Mouse (Mus musculus) embryonic facial prominence, embryonic 11.5 days (tissue): Measurements from ENCODE around the gene Tmtc2. TPM values are rescaled to one million over a fixed set of nuclear protein-coding genes. Genes with fewer than 3 reads are reported as not detected.

ENCODE experiments used
- ATAC-seq: fragments of 200-750 bp; cut with Nextera tagmentation; replicated peaks from 2 replicates; pipeline ENCODE4 v1.8.0; 2017; ENCODE audit warnings: low read depth; ENCODE audit not compliant: insufficient number of reproducible peaks, low FRiP score, low TSS enrichment
- DNase-seq: peaks from one replicate; pipeline ENCODE4 v3.0.0-alpha.2; 2015; ENCODE audit warnings: low spot score
- H3K27ac ChIP-seq: fragments of 300-500 bp; sonication (generic); replicated peaks from 2 replicates; pipeline ENCODE4 v1.5.1; 2014; ENCODE audit warnings: mild to moderate bottlenecking, low read depth, low read length, control low read depth
- H3K27me3 ChIP-seq: fragments of 300-500 bp; sonication (generic); 2 replicates; pipeline ENCODE4 v1.6.1; 2014; ENCODE audit warnings: mild to moderate bottlenecking, low read length, moderate library complexity, mixed read lengths; ENCODE audit not compliant: control insufficient read depth, insufficient read depth
- H3K36me3 ChIP-seq: fragments of 300-500 bp; sonication (generic); replicated peaks from 2 replicates; pipeline ENCODE4 v1.6.1; 2014; ENCODE audit warnings: low read depth, mild to moderate bottlenecking, low read length, moderate library complexity, mixed read lengths; ENCODE audit not compliant: control insufficient read depth, insufficient read depth
- H3K4me1 ChIP-seq: fragments of 300-500 bp; sonication (generic); 2 replicates; pipeline ENCODE4 v1.6.1; 2014; ENCODE audit warnings: low read length, mixed read lengths; ENCODE audit not compliant: control insufficient read depth, insufficient read depth
- H3K4me2 ChIP-seq: fragments of 300-500 bp; sonication (generic); 2 replicates; pipeline ENCODE4 v1.6.1; 2014; ENCODE audit warnings: low read depth, mild to moderate bottlenecking, control low read depth, low read length, moderate library complexity
- H3K4me3 ChIP-seq: fragments of 300-500 bp; sonication (generic); 2 replicates; pipeline ENCODE4 v1.5.1; 2014; ENCODE audit warnings: low read depth, low read length, control low read depth
- H3K9ac ChIP-seq: fragments of 300-500 bp; sonication (generic); replicated peaks from 2 replicates; pipeline ENCODE4 v1.6.1; 2014; ENCODE audit warnings: mild to moderate bottlenecking, control low read depth, low read length
- H3K9me3 ChIP-seq: fragments of 300-500 bp; sonication (generic); replicated peaks from 2 replicates; pipeline ENCODE4 v1.6.1; 2016; ENCODE audit warnings: mild to moderate bottlenecking, low read length, inconsistent platforms, mixed read lengths; ENCODE audit not compliant: control insufficient read depth
- WGBS: fragments of 180-500 bp; shearing (Covaris S2); extraction: QIAGEN DNeasy Blood & Tissue Kit; methylation state at CpG from one replicate; pipeline ENCODE4 v1.1.7; 2014; 5-methylcytosine and 5-hydroxymethylcytosine counted together
- polyA plus RNA-seq: library from polyadenylated mRNA; unstranded; fragments of >200 nt; fragmentation: Nextera tagmentation; extraction: Ambion mirVana; gene quantifications from 2 replicates; pipeline ENCODE4 v1.2.1, GENCODE M21; 2014

Tmtc2 gene
- polyA plus RNA-seq, 1 experiment from 2014 or later, result 7.8 TPM

DNA sequence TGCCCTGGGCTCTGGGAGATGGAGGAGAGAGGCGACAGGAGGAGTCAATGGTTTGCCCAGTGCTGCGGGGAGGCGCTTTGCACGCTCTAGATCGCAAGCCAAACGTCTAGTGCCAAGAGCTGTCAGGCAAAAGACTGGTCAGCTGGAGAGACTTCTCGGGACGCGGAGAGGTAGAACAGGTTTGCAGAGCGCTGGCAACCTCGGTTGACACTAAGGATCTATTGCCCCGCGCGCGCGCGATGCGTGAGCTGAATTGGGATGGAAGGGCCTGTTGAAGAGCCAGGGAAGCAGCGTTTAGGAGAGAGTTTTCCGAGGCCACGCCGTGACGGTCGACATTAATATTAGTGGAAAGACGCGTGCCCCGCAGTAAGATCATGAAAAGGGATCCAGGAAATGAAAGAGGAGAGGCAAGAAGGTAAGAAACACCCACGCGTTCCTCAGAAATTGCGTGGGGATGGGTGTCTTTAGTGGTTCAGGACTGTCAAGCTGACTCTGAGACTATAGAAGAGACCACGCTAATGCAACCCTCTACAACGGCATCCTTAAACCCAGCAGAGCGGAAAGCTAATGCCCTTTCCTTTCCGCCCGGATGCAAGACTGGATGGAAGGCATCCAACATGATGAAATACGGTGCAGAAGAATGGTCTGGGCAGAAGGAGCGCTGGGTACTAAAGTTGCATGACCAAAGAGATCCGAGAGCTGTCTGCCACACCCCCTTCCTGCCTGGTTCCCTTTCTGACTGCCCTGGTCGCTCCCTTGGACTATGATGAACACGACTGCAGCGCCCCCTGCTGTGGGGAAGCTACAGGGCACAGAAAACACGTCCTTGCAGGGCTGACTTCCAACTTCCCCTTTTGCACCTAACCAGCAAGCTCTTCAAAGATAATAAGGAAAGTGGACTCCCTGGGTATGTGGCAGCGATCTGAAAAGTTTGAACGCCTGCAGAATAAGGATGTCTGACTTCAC lies 727 bp upstream of the Tmtc2 start:
- Histone ChIP-seq H3K27me3 (no peaks in the 10 kb centered on the region), H3K9ac (peak overlapping the region; percentile 39; the same call in 1 of the 2 replicates), H3K36me3 (no peaks in the 10 kb centered on the region), H3K4me3 (peak overlapping the region; percentile 73), H3K9me3 (no peaks in the 10 kb centered on the region), H3K4me2 (peak overlapping the region; percentile 77), H3K4me1 (no peaks in the 10 kb centered on the region), H3K27ac (no peak overlapping the region)
- peak; percentile 80 for ATAC-seq
- under 1% methylated on average over 44 of the region's 44 CpGs for WGBS
- peak; percentile 94 for DNase-seq

GRCm38 (mm10) chr10:105573306-105573907 lies 844 bp downstream of the Tmtc2 start:
- WGBS, result under 1% methylated on average over 37 of the region's 37 CpGs
- peak; percentile 55 for DNase-seq
- H3K4me1 ChIP-seq, result no peaks in the 10 kb centered on the region
- no peaks in the 10 kb centered on the region for H3K36me3 ChIP-seq
- no peaks in the 10 kb centered on the region for H3K9me3 ChIP-seq
- H3K9ac ChIP-seq, result peak overlapping the region; percentile 70
- H3K4me2 ChIP-seq, result peak overlapping the region; percentile 77
- no peaks in the 10 kb centered on the region for H3K27me3 ChIP-seq
- H3K27ac ChIP-seq, result peak overlapping the region; percentile 75
- ATAC-seq, result peak; percentile 4; the same call in 1 of the 2 replicates
- H3K4me3 ChIP-seq, result peak overlapping the region; percentile 73

GRCm38 (mm10) chr10:105572829-105573228 lies 1.4 kb downstream of the Tmtc2 start:
- Histone ChIP-seq H3K9me3 (no peaks in the 10 kb centered on the region), H3K4me2 (peak overlapping the region; percentile 77), H3K36me3 (no peaks in the 10 kb centered on the region), H3K4me3 (peak overlapping the region; percentile 73), H3K27ac (no peak overlapping the region), H3K27me3 (no peaks in the 10 kb centered on the region), H3K9ac (peak overlapping the region; percentile 14), H3K4me1 (no peaks in the 10 kb centered on the region)
- no peak for DNase-seq
- no peak for ATAC-seq
- 5% methylated on average over 16 of the region's 16 CpGs for WGBS

DNA sequence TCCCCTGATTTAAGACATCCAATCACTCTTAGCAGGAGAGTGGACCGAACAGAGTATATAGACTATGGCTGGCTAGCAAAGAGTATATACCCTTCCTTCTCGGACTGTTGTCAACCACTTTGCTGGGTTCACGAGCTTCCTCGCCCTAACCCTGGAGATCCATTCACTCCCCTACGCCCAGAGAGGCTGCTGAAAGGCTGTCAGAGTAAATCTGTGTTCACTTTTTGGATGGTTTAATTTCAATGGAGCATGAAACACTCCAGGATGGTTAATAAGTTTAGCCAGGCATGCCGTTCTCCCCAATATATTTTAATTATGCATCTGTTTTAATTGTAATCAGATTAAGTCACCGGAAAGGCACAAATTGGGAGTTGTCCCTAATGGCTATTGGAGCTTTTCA lies 1.9 kb downstream of the Tmtc2 start:
- Histone ChIP-seq H3K9me3 (no peaks in the 10 kb centered on the region), H3K9ac (no peak overlapping the region), H3K27ac (no peak overlapping the region), H3K4me1 (no peaks in the 10 kb centered on the region), H3K27me3 (no peaks in the 10 kb centered on the region), H3K36me3 (no peaks in the 10 kb centered on the region), H3K4me2 (peak overlapping the region; percentile 77), H3K4me3 (peak overlapping the region; percentile 73)
- DNase-seq (no peak), ATAC-seq (no peak)
- 44% methylated on average over 7 of the region's 7 CpGs for WGBS

DNA sequence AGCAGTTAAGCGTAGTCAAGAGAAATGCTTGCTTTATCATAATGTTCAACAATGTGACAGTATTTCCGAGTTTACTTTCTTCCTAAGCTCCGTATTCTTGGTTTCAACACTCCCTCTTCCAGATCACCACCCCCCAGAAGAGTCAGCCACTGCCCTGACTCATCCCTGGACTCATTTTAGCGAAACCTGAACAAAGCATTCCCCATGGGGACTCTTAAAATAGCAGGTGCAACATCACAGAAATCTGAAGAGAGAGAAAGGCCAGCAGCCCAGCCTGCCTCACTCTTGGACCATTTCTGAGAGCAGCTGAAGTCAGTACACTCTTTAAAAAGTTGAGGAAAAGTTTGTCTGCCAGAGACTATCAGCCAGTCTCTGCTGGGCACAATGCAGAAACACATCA lies 2.4 kb downstream of the Tmtc2 start:
- Histone ChIP-seq H3K4me2 (peak overlapping the region; percentile 77), H3K27ac (no peak overlapping the region)

GRCm38 (mm10) chr10:105571019-105571418 lies 3.2 kb downstream of the Tmtc2 start:
- no peak overlapping the region for H3K9ac ChIP-seq
- H3K27ac ChIP-seq, result no peak overlapping the region
- 0 out of 2 replicates have a peak overlapping the region, but pooled peaks have one; percentile 10 for H3K4me2 ChIP-seq
- H3K4me3 ChIP-seq, result no peak overlapping the region
- H3K9me3 ChIP-seq, result no peaks in the 10 kb centered on the region
- WGBS, result 86% methylated on average over 8 of the region's 8 CpGs
- DNase-seq (no peak), ATAC-seq (no peak)
- no peaks in the 10 kb centered on the region for H3K4me1 ChIP-seq
- H3K27me3 ChIP-seq, result no peaks in the 10 kb centered on the region
- H3K36me3 ChIP-seq, result no peaks in the 10 kb centered on the region

More for the DNA sequence above, 2.4 kb downstream of the Tmtc2 start:
- DNase-seq (no peak), ATAC-seq (no peak)
- WGBS, result 66% methylated on average over 4 of the region's 4 CpGs
- Histone ChIP-seq H3K36me3 (no peaks in the 10 kb centered on the region), H3K4me1 (no peaks in the 10 kb centered on the region), H3K4me3 (peak overlapping the region; percentile 73), H3K9ac (no peak overlapping the region), H3K9me3 (no peaks in the 10 kb centered on the region), H3K27me3 (no peaks in the 10 kb centered on the region)

DNA sequence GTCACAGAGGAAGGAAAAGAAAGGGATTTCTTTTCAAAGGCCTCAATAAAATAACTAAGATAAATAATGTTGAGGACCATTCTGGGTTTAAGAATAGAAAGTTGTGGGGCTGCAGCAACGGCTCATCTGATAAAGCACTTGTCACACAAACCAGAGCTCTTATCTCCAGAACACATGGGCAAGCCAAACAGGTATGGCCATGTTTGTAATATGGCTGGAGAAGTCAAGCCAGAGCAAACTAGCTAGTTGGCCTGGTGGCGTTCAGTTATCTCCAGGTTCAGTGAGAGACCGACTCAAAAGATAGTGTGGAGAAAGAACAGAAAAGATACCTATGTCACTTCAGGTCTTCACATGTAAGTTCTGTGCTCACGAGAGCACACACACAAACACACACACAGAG lies 4.7 kb downstream of the Tmtc2 start:
- Histone ChIP-seq H3K36me3 (no peaks in the 10 kb centered on the region), H3K4me2 (no peak overlapping the region), H3K27me3 (no peaks in the 10 kb centered on the region), H3K27ac (no peak overlapping the region), H3K4me3 (no peak overlapping the region), H3K9me3 (no peaks in the 10 kb centered on the region), H3K9ac (no peak overlapping the region), H3K4me1 (no peaks in the 10 kb centered on the region)
- WGBS, result 88% methylated on average over 4 of the region's 4 CpGs
- ATAC-seq (no peak), DNase-seq (no peak)
